Mouse (Mus musculus) CH12.LX (cell line): ENCODE results near the gene Lipe. TPM values are rescaled to one million over a fixed set of nuclear protein-coding genes. Genes with fewer than 3 reads are reported as not detected.
A peak's percentile ranks its signal among the peaks of the same experiment; 100 is the strongest.

Experiments used
- DNase-seq: peaks from one replicate; pipeline ENCODE4 v3.0.0-alpha.2; 2013; ENCODE audit errors: extremely low read depth
- H3K27ac ChIP-seq: 2 replicates; pipeline ENCODE4 v1.5.1; 2012; ENCODE audit warnings: low read depth, mild to moderate bottlenecking, control low read depth, moderate library complexity; ENCODE audit not compliant: insufficient read depth
- H3K27me3 ChIP-seq: replicated peaks from 2 replicates; pipeline ENCODE3; 2012; ENCODE audit warnings: inconsistent platforms
- H3K36me3 ChIP-seq, 2 experiments: replicated peaks in 1 of 2; 2 replicates each; pipeline versions ENCODE3 to v1.6.1; 2012; ENCODE audit warnings: inconsistent platforms in 1 of 2, low read length in 1 of 2, mild to moderate bottlenecking in 1 of 2, mixed read lengths in 1 of 2, moderate library complexity in 1 of 2; ENCODE audit not compliant: control insufficient read depth in 1 of 2, insufficient read depth in 1 of 2
- H3K4me1 ChIP-seq, 2 experiments: 2 replicates each; pipeline ENCODE4 v1.6.1; 2012; ENCODE audit warnings: inconsistent platforms in 1 of 2, moderate library complexity in 1 of 2; ENCODE audit not compliant: insufficient read depth in 2 of 2, control insufficient read depth in 1 of 2
- H3K4me2 ChIP-seq: 2 replicates; pipeline ENCODE4 v1.6.1; 2012; ENCODE audit warnings: low read depth, mild to moderate bottlenecking, control low read depth; ENCODE audit not compliant: poor library complexity, insufficient read depth, severe bottlenecking
- H3K4me3 ChIP-seq, 3 experiments: fragments of 150-350 bp in 1 of 3; sonication (generic) in 1 of 3; replicated peaks in 1 of 3; 2 replicates each; pipeline versions ENCODE3 to v1.5.1; 2011 to 2012; ENCODE audit warnings: low read depth in 2 of 3, low read length in 2 of 3, mild to moderate bottlenecking in 2 of 3, moderate library complexity in 2 of 3, control low read depth in 1 of 3, improper control_type of control experiment in 1 of 3, inconsistent platforms in 1 of 3, mixed read lengths in 1 of 3; ENCODE audit not compliant: poor library complexity in 1 of 3
- H3K79me2 ChIP-seq: replicated peaks from 2 replicates; pipeline ENCODE4 v1.6.1; 2012; ENCODE audit warnings: mild to moderate bottlenecking, moderate library complexity; ENCODE audit not compliant: control insufficient read depth, poor library complexity, insufficient read depth, severe bottlenecking; ENCODE audit errors: extremely low read depth
- H3K9ac ChIP-seq: 2 replicates; pipeline ENCODE4 v1.6.1; 2012; ENCODE audit warnings: low read depth, mild to moderate bottlenecking, control low read depth, moderate library complexity; ENCODE audit not compliant: insufficient read depth
- H3K9me3 ChIP-seq: replicated peaks from 2 replicates; pipeline ENCODE3; 2012; ENCODE audit warnings: low read length, inconsistent platforms, mixed read lengths
- CHD1 ChIP-seq: IDR thresholded peaks from 2 replicates; pipeline ENCODE4 v1.6.1; 2012; ENCODE audit warnings: low read depth, low read length, improper control_type of control experiment, inconsistent platforms
- CHD2 ChIP-seq: IDR thresholded peaks from 2 replicates; pipeline ENCODE4 v1.6.1; 2011; ENCODE audit warnings: low read length, improper control_type of control experiment
- CTCF ChIP-seq, 2 experiments: IDR thresholded peaks in 1 of 2; conservative IDR thresholded peaks in 1 of 2; 2 replicates each; pipeline ENCODE4 v1.5.1; 2011 to 2012; ENCODE audit warnings: low read depth in 2 of 2, low read length in 2 of 2, improper control_type of control experiment in 1 of 2, inconsistent platforms in 1 of 2, mild to moderate bottlenecking in 1 of 2, moderate library complexity in 1 of 2
- E2F4 ChIP-seq: IDR thresholded peaks from 2 replicates; pipeline ENCODE4 v1.6.1; 2011; ENCODE audit warnings: low read depth, low read length, improper control_type of control experiment; ENCODE audit not compliant: insufficient replicate concordance
- EP300 ChIP-seq: IDR thresholded peaks from 2 replicates; pipeline ENCODE4 v1.6.1; 2011; ENCODE audit warnings: low read length, improper control_type of control experiment
- ETS1 ChIP-seq: conservative IDR thresholded peaks from 2 replicates; pipeline ENCODE4 v1.6.1; 2012; ENCODE audit warnings: low read depth, mild to moderate bottlenecking, inconsistent platforms, low read length, improper control_type of control experiment, moderate library complexity
- GABPA ChIP-seq: IDR thresholded peaks from 2 replicates; pipeline ENCODE4 v1.6.1; 2012; ENCODE audit warnings: low read depth, low read length, improper control_type of control experiment, inconsistent platforms; ENCODE audit not compliant: insufficient replicate concordance
- HCFC1 ChIP-seq: IDR thresholded peaks from 2 replicates; pipeline ENCODE4 v1.6.1; 2012; ENCODE audit warnings: low read depth, mild to moderate bottlenecking, inconsistent platforms, low read length, improper control_type of control experiment
- IRF4 ChIP-seq: IDR thresholded peaks from 2 replicates; pipeline ENCODE4 v1.6.1; 2014; ENCODE audit warnings: low read depth, mild to moderate bottlenecking, inconsistent platforms, low read length, improper control_type of control experiment
- JUN ChIP-seq: IDR thresholded peaks from 2 replicates; pipeline ENCODE4 v1.6.1; 2011; ENCODE audit warnings: low read depth, mild to moderate bottlenecking, low read length, improper control_type of control experiment, moderate library complexity; ENCODE audit not compliant: insufficient read depth
- JUND ChIP-seq: conservative IDR thresholded peaks from 2 replicates; pipeline ENCODE4 v1.6.1; 2011; ENCODE audit warnings: low read depth, low read length, improper control_type of control experiment
- KAT2A ChIP-seq: IDR thresholded peaks from 2 replicates; pipeline ENCODE4 v1.6.1; 2012; ENCODE audit warnings: low read length, improper control_type of control experiment, inconsistent platforms; ENCODE audit not compliant: insufficient replicate concordance
- MAFK ChIP-seq: IDR thresholded peaks from 2 replicates; pipeline ENCODE4 v1.6.1; 2011; ENCODE audit warnings: low read length, improper control_type of control experiment; ENCODE audit not compliant: insufficient replicate concordance
- MAX ChIP-seq: IDR thresholded peaks from 2 replicates; pipeline ENCODE4 v1.6.1; 2011; ENCODE audit warnings: low read length, improper control_type of control experiment
- MAZ ChIP-seq: IDR thresholded peaks from 2 replicates; pipeline ENCODE4 v1.6.1; 2012; ENCODE audit warnings: low read depth, mild to moderate bottlenecking, inconsistent platforms, low read length, improper control_type of control experiment, moderate library complexity
- MEF2A ChIP-seq: IDR thresholded peaks from 2 replicates; pipeline ENCODE4 v1.6.1; 2014; ENCODE audit warnings: low read depth, mild to moderate bottlenecking, inconsistent platforms, low read length, improper control_type of control experiment, borderline replicate concordance
- MXI1 ChIP-seq: IDR thresholded peaks from 2 replicates; pipeline ENCODE4 v1.6.1; 2011; ENCODE audit warnings: mild to moderate bottlenecking, low read depth, low read length, improper control_type of control experiment
- MYC ChIP-seq: IDR thresholded peaks from 2 replicates; pipeline ENCODE4 v1.6.1; 2011; ENCODE audit warnings: low read depth, mild to moderate bottlenecking, improper control_type of control experiment, low read length
- NELFE ChIP-seq: IDR thresholded peaks from 2 replicates; pipeline ENCODE4 v1.6.1; 2011; ENCODE audit warnings: low read depth, low read length, improper control_type of control experiment
- PAX5 ChIP-seq: IDR thresholded peaks from 2 replicates; pipeline ENCODE4 v1.6.1; 2012; ENCODE audit warnings: low read length, inconsistent platforms, mixed read lengths
- RAD21 ChIP-seq: IDR thresholded peaks from 2 replicates; pipeline ENCODE4 v1.6.1; 2011; ENCODE audit warnings: low read depth, mild to moderate bottlenecking, low read length, improper control_type of control experiment, moderate library complexity
- SMC3 ChIP-seq: IDR thresholded peaks from 2 replicates; pipeline ENCODE4 v1.6.1; 2011; ENCODE audit warnings: low read depth, low read length, improper control_type of control experiment
- TCF12 ChIP-seq: IDR thresholded peaks from 2 replicates; pipeline ENCODE4 v1.6.1; 2014; ENCODE audit warnings: low read depth, mild to moderate bottlenecking, inconsistent platforms, low read length, improper control_type of control experiment
- UBTF ChIP-seq: IDR thresholded peaks from 2 replicates; pipeline ENCODE4 v1.6.1; 2012; ENCODE audit warnings: low read depth, mild to moderate bottlenecking, inconsistent platforms, low read length, improper control_type of control experiment, moderate library complexity
- USF1 ChIP-seq: IDR thresholded peaks from 2 replicates; pipeline ENCODE4 v1.6.1; 2014; ENCODE audit warnings: low read depth, mild to moderate bottlenecking, inconsistent platforms, low read length, improper control_type of control experiment
- USF2 ChIP-seq: conservative IDR thresholded peaks from 2 replicates; pipeline ENCODE4 v1.6.1; 2011; ENCODE audit warnings: low read depth, low read length, improper control_type of control experiment
- ZMIZ1 ChIP-seq: IDR thresholded peaks from 2 replicates; pipeline ENCODE4 v1.6.1; 2012; ENCODE audit warnings: low read depth, mild to moderate bottlenecking, inconsistent platforms, low read length, improper control_type of control experiment
- dilution Hi-C: fragments of 300-500 bp; cut with MboI; formaldehyde crosslinking; loops from 2 replicates; pipeline ENCODE4 v1.14.3; 2020; ENCODE audit warnings: low sequenced_read_pairs; ENCODE audit not compliant: extremely low pct_unique_long_range_greater_than_20kb, extremely low pct_ligation_motif_present
- in situ Hi-C: fragments of 300-500 bp; cut with MboI; formaldehyde crosslinking; loops from 3 replicates; pipeline ENCODE4 v1.14.3; 2019; ENCODE audit warnings: low sequenced_read_pairs, low pct_ligation_motif_present, low pct_unique_long_range_greater_than_20kb, mixed read lengths
- polyA plus RNA-seq: library from polyadenylated mRNA; unstranded; fragments of >175 nt; gene quantifications from 2 replicates; pipeline ENCODE4 v1.2.1, GENCODE M21; 2012; ENCODE audit warnings: low read depth; ENCODE audit not compliant: insufficient read length
- total RNA-seq, 2 experiments: library from RNA; depleted of rRNA; stranded (reverse); fragments of 300-350 nt in 1 of 2; fragments of >200 nt in 1 of 2; gene quantifications; 2 replicates each; pipeline ENCODE4 v1.2.3; 2012 to 2014

The Lipe gene
- total and polyA plus RNA-seq, 3 experiments = 2.8 to 5.9 (median 3.4) TPM

GRCm38 (mm10) chr7:25363151-25363550, 35.4 kb downstream of the Lipe start:
- H3K36me3 ChIP-seq = no peaks in the 10 kb centered on the region
- dilution Hi-C loops (no loop called here), in situ Hi-C loops (no loop called here)
- DNase-seq = peak; percentile 29
- H3K79me2 ChIP-seq = no peaks in the 10 kb centered on the region
- no peak overlapping the region for H3K9ac ChIP-seq
- no peaks in the 10 kb centered on the region for H3K9me3 ChIP-seq
- H3K4me2 ChIP-seq = no peak overlapping the region
- H3K27ac ChIP-seq = no peak overlapping the region
- H3K4me3 ChIP-seq = no peak overlapping the region
- peaks cover 26% of the 10 kb centered on the region for H3K27me3 ChIP-seq
- TF ChIP-seq CHD1 (no peak), MYC (no peak), ZMIZ1 (no peak), USF2 (no peak), ETS1 (no peak), RAD21 (peak; percentile 19), USF1 (no peak), CTCF (conservative IDR thresholded peaks at IDR 0.05 in 1 of 2, IDR thresholded peaks at IDR 0.05 in 1 of 2; ENCODE audit: low read depth in 2 of 2, low read length in 2 of 2) (peak; percentile 19 to 65; a peak in 2 of 4 replicates), NELFE (no peak), MAZ (no peak), SMC3 (peak; percentile 62), GABPA (no peak), PAX5 (no peak), JUN (no peak), MXI1 (no peak), MAX (no peak), TCF12 (no peak), IRF4 (no peak), E2F4 (no peak), JUND (no peak)
- TF ChIP-seq, all 38 proteins: peak for 3
- H3K4me1 ChIP-seq = peaks cover 0 to 3% of the 10 kb centered on the region in 2 experiments; a peak in 1 of 4 replicates

- Histone ChIP-seq H3K36me3 (no peaks in the 10 kb centered on the region), H3K4me2 (no peak overlapping the region), H3K4me3 (no peak overlapping the region), H3K27me3 (peaks cover 19% of the 10 kb centered on the region), H3K4me1 (peaks cover 0 to 3% of the 10 kb centered on the region in 2 experiments; a peak in 1 of 4 replicates), H3K9ac (no peak overlapping the region), H3K27ac (no peak overlapping the region), H3K9me3 (no peaks in the 10 kb centered on the region), H3K79me2 (no peaks in the 10 kb centered on the region)
- in situ Hi-C loops = no loop called here
- TF ChIP-seq MAFK = no peak
- no peak for TF ChIP-seq JUND
- TF ChIP-seq MXI1 = no peak
- TF ChIP-seq UBTF = no peak
- no peak for TF ChIP-seq HCFC1
- TF ChIP-seq CHD1 = no peak
- no peak for TF ChIP-seq GABPA
- TF ChIP-seq MEF2A = no peak
- no peak for TF ChIP-seq KAT2A
- TF ChIP-seq CHD2 = no peak
- no peak for TF ChIP-seq JUN
- no peak for TF ChIP-seq EP300
- no peak for TF ChIP-seq MAX
- TF ChIP-seq MAZ = no peak
- no peak for TF ChIP-seq SMC3
- TF ChIP-seq E2F4 = no peak
- no peak for TF ChIP-seq NELFE
- DNase-seq = no peak
- dilution Hi-C loops = no loop called here
These were observed 39.7 kb downstream of the Lipe start for GRCm38 (mm10) chr7:25358721-25359206.
